Mouse (Mus musculus) frontal cortex, postnatal 36 days (tissue): ENCODE measurements around the gene Gm8165.
"Not testable (repeated sequence)": the region's sequence is repeated elsewhere in the genome, so short reads cannot be mapped to it uniquely, and the experiment has no call there.

Source experiments
- DNase-seq, 2 experiments: peaks; one replicate each; pipeline ENCODE4 v3.0.0; 2022; ENCODE audit warnings: low spot score in 2 of 2

Gene Gm8165

GRCm38 (mm10) chr14:43677099-43677498 lies at the start of gene Gm8165:
Gm8165 (minus strand) TSS chr14:43677199.
- DNase-seq = not testable (repeated sequence)

DNA sequence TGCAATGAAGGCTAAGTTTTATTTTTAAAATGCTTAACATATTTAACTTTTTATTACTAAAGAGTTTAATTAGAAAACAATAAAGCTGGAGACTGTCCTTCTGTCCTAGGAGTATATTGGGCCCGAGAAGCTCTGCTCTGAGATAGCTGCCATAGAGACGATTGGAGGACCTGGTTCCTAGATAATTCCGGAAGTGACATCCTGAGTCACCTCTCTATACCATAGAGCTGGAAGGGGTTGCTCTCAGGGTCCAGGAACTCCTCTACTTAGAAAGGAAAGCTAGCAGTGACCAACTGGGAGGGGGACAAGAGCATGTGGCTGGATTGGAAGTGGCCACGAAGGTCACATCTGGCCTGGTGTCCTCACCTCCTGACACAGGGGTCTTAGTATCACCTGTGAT lies 20.6 kb upstream of the Gm8165 start, which contains the start of gene Gm7324:
Gm7324 (plus strand) TSS at position 208 of the 400 bp plus-strand sequence.
- DNase-seq = not testable (repeated sequence)
